Mouse (Mus musculus) embryo, embryonic 10 days (tissue): ENCODE measurements around the gene H2-Q4.
A peak's percentile ranks its signal among the peaks of the same experiment; 100 is the strongest.
"Not testable (repeated sequence)": the region's sequence is repeated elsewhere in the genome, so short reads cannot be mapped to it uniquely, and the experiment has no call there.

Experiments used
- DNase-seq: peaks from one replicate; pipeline ENCODE4 v3.0.0-alpha.2; 2015; ENCODE audit warnings: low spot score

The H2-Q4 gene

DNA sequence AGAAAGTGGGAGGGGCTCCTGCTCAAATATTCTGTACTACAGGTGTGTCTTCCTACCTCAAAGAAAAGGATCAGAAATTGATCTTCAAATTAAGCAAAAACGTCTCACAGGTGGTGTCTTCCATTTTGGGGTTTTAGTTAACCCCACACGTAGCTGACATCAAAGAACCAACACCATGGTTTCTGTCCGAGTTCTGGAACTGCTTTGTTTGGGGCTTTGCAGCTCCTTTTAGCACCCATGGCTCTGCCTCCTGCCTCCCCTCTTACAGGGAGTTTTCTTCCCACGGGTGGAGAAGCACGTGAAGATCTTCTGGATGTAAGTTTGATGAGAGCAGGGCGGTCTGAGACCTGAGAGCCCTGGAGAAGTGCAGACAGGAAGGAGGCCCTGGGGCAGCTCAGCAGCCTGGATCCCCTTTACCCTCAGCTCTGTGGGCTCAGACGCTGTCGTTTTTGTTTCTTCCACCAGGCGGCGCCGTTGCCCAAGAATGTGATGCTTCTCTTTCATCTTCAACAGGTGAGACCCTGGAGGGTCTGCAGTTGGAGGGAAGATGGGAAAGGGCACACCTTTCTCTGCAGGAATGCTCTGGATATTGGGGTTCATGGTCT lies 40.9 kb downstream of the H2-Q4 start:
- DNase-seq: peak; percentile 69

DNA sequence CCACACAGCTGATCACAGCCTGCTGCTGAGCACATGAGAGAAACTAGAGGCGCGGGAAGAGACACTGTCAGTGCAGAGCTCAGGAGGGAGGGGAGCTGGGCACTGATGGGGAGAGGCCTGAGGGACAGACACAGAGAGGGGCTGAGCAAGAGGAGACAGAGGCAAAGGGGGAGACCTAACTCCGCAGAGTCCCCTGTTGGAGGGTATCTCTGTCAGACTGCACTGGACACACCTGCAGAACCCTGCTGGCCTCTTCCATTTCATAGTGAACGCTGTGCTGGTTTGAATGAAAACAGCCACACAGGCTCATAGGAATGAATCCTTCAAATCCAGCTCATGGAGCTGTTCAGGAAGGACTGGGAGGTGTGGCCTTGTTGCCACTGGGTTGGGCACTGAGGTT lies 41.9 kb downstream of the H2-Q4 start:
- not testable (repeated sequence) for DNase-seq

DNA sequence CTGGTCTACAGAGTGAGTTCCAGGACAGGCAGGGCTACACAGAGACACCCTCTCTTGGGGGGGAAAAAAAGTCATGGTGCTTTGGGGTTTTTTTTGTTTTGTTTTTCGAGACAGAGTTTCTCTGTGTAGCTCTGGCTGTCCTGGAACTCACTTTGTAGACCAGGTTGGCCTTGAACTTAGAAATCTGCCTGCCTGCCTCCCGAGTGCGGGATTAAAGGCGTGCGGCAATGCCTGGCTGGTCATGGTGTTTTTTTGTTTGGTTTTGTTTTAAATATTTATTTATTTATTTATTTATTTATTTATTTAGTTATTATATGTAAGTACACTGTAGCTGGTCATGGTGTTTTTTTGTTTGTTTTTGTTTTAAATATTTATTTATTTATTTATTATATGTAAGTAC lies 42.9 kb downstream of the H2-Q4 start:
- DNase-seq: not testable (repeated sequence)

DNA sequence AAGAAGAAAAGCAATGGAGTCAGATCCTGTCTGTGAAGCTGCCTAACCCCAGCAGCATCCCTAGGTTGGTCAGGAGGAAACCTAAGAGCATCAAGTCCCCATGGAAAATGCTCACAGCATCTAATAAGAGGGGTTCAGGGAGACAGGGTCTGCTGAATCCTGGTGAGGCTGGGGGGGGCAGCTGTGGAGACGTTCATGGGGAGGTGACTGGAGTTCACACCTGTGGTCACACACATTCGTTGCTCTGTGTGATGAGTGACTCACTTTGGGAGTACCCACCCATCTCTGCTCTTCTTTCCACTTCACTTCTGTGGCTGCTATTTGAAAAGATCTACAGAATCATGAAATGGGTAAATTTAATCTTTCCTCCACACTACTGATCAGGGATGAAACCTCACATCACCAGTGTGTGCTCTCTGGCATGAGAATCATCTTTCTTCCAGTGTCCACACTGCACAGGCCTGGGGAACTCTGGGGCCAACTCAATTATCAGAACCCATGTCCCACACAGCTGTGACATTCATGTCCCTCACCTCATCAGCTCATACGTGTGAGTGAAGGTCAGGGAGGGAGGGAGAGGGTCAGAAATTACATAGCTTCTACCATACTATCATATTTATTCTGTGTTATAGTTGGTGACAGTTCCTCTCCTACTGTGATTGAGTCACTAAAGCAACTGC lies 43.9 kb downstream of the H2-Q4 start:
- DNase-seq: not testable (repeated sequence)

DNA sequence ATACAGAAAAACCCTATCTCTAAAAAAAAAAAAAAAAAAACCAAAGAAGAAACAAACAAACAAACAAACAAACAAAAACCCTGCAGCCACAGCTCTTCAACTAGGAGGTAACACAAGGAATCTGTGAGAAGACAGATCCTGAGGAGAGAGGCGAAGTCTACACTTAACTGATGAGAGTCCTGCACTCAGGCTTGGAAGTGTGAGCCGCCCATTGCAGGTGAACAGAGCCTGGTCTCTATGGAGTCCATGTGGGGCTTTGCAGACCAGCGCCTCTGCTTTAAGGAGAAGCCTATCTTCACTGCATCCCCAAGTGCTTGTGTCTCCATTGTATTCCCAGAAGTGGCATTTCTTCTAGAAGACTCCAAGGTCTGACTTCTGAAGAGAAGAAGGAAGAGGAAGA lies 44.7 kb downstream of the H2-Q4 start:
- DNase-seq: not testable (repeated sequence)

DNA sequence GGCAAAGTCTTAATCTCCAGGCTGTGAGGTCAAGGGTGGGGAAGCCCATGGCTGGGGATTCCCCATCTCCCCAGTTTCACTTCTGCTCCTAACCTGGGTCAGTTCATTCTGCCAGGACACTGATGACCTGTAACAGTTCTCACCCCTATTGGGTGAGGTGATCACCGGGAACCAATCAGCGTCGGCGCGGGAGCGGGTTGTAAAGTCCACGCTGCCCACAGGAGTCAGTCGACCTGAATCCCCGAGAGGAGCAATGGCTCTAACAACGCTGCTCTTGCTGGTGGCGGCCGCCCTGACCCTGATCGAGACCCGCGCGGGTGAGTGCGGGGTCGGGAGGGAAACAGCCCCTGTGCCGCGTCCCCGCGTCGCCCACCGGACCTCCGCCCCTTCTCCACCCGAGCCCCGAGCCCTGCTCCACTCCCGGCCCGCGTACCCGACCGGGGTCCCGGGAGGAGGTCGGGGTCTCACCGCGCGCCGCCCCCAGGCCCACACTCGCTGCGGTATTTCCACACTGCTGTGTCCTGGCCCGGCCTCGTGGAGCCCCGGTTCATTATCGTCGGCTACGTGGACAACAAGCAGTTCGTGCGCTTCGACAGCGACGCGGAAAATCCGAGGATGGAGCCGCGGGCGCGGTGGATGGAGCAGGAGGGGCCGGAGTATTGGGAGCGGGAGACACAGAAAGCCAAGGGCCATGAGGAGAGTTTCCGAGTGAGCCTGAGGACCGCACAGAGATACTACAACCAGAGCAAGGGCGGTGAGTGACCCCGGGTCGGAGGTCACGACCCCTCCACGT lies 45.4 kb downstream of the H2-Q4 start, which contains the start of gene H2-Q6:
Gene H2-Q6 (plus strand): TSS at position 227 of the 793 bp plus-strand sequence.
- peak; percentile 79 for DNase-seq

DNA sequence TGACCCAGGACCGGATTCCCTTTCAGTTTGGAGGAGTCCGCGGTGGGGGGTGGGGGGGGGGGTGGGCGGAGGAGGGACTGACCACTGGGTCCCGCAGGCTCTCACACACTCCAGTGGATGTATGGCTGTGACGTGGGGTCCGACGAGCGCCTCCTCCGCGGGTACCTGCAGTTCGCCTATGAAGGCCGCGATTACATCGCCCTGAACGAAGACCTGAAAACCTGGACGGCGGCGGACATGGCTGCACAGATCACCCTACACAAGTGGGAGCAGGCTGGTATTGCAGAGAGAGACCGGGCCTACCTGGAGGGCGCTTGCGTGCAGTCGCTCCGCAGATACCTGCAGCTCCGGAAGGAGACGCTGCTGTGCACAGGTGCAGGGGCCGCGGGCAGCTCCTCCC lies 46.1 kb downstream of the H2-Q4 start:
- DNase-seq: peak; percentile 23

DNA sequence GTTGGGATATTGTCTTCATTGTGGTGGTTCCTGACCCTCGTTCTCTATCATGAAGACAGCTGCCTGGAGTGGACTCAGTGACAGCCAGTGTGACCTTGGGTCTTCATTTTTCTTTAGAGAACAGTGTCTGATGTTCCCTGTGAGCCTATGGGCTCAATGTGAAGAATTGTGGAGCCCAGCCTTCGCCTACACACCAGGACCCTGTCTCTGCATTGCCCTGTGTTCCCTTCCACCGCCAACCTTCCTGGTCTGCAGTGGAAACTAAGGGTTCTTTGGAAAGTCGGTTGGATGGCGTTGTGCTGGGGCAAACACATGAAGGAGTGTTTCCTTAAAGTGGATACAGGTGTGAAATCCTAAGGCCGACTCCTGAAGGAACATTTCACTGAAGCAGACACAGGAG lies 49.5 kb downstream of the H2-Q4 start:
- DNase-seq: not testable (repeated sequence)

DNA sequence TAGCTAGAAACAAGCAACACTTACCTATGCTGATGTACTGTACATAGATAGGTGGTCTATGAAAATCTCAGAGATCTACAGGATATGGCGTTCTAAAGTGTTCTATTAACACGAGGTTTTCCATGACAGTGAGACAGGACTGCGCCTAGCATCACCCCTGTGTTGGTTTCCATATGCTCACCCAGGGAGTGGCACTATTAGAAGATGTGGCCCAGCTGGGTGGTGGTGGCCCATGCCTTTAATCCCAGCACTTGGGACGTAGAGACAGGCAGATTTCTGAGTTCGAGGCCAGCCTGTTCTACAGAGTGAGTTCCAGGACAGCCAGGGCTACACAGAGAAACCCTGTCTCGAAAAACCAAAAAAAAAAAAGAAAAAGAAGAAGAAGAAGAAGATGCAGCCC lies 51.3 kb downstream of the H2-Q4 start:
- DNase-seq: not testable (repeated sequence)

DNA sequence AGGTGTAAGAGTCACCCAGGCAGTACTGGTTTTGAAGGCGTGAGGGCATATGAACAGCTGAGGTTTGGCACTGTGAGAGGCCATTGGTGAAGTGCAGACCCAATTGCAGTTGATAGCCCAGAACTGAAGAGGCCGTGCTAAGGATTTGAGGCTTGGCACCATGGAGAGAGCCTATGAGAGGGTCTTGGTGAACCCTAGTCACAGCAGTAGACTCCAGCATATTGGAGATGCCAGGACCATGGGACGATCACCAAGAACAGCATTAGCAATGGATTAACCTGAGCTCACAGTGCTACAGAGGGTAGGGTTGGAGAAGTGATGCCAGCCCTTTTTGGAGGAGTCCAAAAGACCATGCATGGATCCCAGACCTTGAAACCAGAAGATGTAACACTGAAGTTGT lies 52.8 kb downstream of the H2-Q4 start:
- not testable (repeated sequence) for DNase-seq

DNA sequence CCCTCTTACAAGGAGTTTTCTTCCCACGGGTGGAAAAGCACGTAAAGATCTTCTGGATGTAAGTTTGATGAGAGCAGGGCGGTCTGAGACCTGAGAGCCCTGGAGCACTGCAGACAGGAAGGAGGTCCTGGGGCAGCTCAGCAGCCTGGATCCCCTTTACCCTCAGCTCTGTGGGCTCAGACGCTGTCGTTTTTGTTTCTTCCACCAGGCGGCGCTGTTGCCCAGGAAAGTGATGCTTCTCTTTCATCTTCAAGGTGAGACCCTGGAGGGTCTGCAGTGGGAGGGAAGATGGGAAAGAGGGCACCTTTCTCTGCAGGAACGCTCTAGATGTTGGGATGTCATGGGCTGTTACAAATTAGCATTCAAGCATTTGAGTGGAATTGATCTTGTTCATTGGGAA lies 55.4 kb downstream of the H2-Q4 start:
- peak; percentile 41 for DNase-seq
